Mouse (Mus musculus) small intestine, adult 2 months (tissue): ENCODE measurements around the gene Cst9.

ENCODE experiments used
- CTCF ChIP-seq: fragments of 200-500 bp; IDR thresholded peaks from 2 replicates; pipeline ENCODE4 v1.5.1; 2012; ENCODE audit warnings: low read depth, mild to moderate bottlenecking, control low read depth, inconsistent platforms, low read length, moderate library complexity, mixed read lengths; ENCODE audit not compliant: insufficient replicate concordance, insufficient read length; ENCODE audit errors: extremely low read depth
- POLR2A ChIP-seq: fragments of 200-500 bp; IDR thresholded peaks from 2 replicates; pipeline ENCODE4 v1.6.1; 2012; ENCODE audit warnings: low read depth, mild to moderate bottlenecking, control low read depth, inconsistent platforms, low read length, moderate library complexity

DNA sequence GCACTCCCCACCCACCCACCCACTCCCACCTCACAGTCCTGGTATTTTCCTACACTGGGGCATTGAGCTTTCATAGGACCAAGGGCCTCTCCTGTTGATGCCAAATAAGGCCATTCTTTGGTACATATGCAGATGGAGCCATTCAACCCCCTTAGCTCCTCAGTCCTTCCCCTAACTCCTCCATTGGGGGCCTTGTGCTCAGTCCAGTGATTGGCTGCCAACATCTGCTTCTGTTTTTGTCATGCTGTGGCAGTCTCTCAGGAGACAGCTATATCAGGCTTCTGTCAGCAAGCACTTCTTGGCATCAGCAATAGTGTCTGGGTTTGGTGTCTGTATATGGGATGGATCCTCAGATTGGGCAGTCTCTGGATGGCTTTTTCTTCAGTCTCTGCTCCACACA lies 49.8 kb downstream of the Cst9 start:
- TF ChIP-seq POLR2A (no peak), CTCF (no peak)
